Mouse (Mus musculus): Measurements from ENCODE around the gene Ttc21b. TPM values are rescaled to one million over a fixed set of nuclear protein-coding genes. Genes with fewer than 3 reads are reported as not detected.
"Not testable (repeated sequence)": the region's sequence is repeated elsewhere in the genome, so short reads cannot be mapped to it uniquely, and the experiment has no call there.

Gene Ttc21b
- total RNA-seq (2021), result 1 to 10 TPM; 3.4 to 8.3 TPM
- long read RNA-seq, experiment 1, full-length matches to known transcripts, result 1 of 1 reads
- long read RNA-seq, experiment 1, partial matches to known transcripts, result 0 of 1 reads
- long read RNA-seq, experiment 1, other reads (novel, unspliced or antisense), result 0 of 1 reads
- long read RNA-seq, experiment 2, full-length matches to known transcripts, result 6 of 14 reads
- long read RNA-seq, experiment 2, partial matches to known transcripts, result 6 of 14 reads
- long read RNA-seq, experiment 2, other reads (novel, unspliced or antisense), result 2 of 14 reads

DNA sequence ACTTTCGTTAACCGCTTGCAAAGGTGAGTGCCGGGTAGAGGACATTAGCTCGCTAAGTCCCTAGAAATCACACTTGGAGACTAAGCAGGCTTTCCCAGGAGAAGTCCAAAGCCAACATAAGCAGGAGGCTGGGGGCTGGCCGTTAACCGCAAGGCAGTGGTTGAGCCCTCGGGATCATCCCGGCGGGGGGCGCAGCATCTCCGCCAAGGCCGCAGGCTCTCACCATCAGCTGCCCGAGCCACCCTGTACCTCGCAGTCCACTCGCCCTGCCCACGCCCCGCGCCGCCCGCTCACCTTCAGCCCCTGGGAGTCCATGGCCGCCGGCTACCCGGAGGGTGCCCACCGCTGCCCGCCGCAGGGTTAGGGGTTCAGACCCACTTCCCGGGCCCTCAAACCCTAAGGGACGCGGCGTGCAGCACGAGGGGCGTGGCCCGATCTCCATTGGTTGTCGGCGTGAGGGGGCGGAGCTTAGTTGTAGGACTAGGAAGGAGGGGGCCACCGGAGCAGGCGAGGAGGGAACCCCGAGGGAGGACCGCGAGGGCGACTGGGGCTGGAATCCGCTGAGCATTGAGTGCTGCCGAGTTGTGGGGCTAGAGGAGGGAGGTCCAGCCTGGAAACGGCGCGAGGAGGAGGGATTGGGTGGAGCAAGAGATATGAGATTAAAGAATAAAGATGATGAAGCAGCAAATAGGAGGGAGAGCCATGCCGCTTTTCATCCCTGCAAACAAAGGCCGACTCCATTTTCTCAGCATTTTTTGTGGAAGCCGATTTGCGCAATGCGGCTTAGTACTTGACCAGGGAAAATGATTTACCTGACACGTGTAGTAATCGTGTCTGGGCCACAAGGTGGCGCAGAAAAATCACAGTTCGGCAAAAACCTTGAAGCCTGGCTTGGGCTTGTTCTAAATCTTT is at the start of gene Ttc21b:
Gene Ttc21b (minus strand): TSS at position 398 of the 912 bp plus-strand sequence.
- peak; percentile 91 to 96 for DNase-seq (ENCODE audit: low spot score in 2 of 2)

- DNase-seq (ENCODE audit: low spot score in 2 of 2), result no peak
These were observed 16.1 kb upstream of the Ttc21b start for GRCm38 (mm10) chr2:66272551-66272950.

- DNase-seq (ENCODE audit: low spot score in 2 of 2), result no peak
These were observed 12.4 kb downstream of the Ttc21b start for GRCm38 (mm10) chr2:66244013-66244412.

DNA sequence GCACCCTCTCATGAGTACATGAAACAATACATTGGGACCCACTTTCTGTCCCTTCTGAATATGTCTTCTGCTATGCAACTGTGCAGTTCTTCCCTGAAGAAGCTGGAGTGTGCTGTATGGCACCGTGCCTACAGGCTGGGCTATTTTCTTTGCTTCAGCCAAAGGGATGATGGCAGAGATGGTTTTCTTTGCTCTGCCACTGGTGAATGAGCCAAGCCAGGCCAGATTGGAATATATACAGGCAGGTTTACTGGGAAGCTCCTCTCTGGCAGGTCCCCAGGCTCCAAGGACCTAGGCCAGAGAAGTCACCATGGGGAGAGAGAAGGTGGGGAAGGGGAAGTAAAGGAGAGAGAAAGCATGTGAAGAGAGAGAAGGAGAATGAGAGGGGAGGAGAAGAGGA is 16.1 kb downstream of the Ttc21b start:
- DNase-seq (ENCODE audit: low spot score in 2 of 2), result no peak

DNA sequence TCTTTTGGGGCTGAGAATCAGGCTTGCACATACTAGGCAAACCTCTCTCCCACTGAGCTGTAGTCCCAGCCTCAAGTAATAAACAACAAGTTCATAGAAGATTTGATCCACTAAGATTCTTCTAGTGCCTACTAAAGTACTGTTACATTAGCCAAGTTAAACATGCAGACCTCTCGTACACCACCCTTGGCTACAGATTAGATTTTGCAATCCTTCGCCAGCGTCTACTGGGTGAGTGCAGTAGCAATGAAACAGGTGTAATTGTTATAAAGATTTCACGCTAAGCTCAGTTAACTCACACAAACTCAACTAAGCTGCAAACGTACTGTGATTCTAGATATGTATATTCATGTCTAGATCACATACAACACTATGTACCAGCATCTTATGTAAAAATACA is 17.5 kb downstream of the Ttc21b start:
- no peak for DNase-seq (ENCODE audit: low spot score in 2 of 2)

GRCm38 (mm10) chr2:66220954-66221353 is 35.5 kb downstream of the Ttc21b start:
- no peak for DNase-seq (ENCODE audit: low spot score in 2 of 2)

DNA sequence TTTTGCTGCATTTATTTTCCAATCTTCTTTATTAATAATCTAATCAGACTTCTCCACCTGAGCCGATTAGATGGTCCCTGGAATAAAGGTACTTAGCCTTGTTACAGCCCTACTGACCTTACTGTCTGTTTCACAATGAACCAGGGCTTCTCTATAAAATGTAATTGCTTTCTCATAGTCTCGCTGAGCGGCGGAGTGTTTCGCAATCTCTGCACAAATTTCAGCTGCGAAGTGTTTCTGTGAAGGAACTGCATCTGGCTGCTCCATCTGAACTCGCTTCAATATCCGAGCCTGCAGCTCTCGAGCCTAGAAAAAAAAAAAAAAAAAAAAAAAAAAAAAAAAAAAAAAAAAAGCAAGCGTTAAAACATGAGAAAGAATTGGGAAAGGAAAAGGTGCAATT is 46.5 kb downstream of the Ttc21b start:
- no peak for DNase-seq (ENCODE audit: low spot score in 2 of 2)

DNA sequence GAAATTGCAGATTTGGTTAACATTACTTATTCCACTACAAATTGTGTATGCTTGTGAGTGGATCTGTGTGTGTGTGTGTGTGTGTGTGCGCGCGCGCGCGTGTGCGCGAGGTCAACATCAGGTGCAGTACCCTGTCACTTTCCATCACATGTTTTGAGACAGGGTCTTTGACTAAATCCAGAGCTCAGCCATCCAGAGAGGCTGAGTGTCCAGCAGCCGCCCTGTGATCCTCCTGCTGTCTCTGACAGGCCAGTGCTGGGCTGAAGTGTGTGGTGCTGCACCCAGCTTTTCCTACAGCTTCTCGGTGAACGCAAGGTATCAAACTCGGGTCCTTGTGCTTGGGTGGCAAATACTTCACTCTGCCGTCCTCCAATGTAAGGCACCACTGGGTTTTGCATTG is 47.1 kb downstream of the Ttc21b start:
- DNase-seq (ENCODE audit: low spot score in 2 of 2), result no peak

- DNase-seq (ENCODE audit: low spot score in 2 of 2), result no peak
These were observed 49.6 kb downstream of the Ttc21b start for GRCm38 (mm10) chr2:66206796-66207195.

DNA sequence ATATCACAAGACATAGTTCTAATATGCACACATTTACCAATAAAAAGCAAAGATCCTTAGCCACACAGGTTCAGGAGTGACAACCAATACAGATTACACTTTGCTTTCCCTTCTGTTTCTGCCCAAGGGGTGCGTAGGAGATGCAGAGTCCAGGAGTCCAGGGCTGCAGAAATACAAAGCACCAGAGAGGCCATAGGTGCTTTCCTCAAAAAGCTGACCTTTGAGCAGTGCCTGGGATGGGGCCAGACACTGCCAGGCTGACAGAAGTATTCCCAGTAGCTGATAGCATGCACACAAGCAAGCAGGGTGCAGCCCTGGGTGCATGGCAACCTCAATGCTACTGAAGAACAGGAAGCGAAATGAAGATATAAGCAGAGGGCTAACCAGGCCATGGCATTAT is 52.2 kb downstream of the Ttc21b start:
- DNase-seq (ENCODE audit: low spot score in 2 of 2), result no peak

GRCm38 (mm10) chr2:66200195-66200594 is 56.2 kb downstream of the Ttc21b start:
- DNase-seq (ENCODE audit: low spot score in 2 of 2), result no peak

- DNase-seq (ENCODE audit: low spot score in 2 of 2), result no peak
These were observed 64.7 kb downstream of the Ttc21b start for GRCm38 (mm10) chr2:66191691-66192100.

GRCm38 (mm10) chr2:66190157-66190556 is 66.3 kb downstream of the Ttc21b start:
- no peak for DNase-seq (ENCODE audit: low spot score in 2 of 2)

- DNase-seq (ENCODE audit: low spot score in 2 of 2), result not testable (repeated sequence)
These were observed 67.2 kb downstream of the Ttc21b start for GRCm38 (mm10) chr2:66189197-66189596.

- no peak for DNase-seq (ENCODE audit: low spot score in 2 of 2)
These were observed 68.9 kb downstream of the Ttc21b start for GRCm38 (mm10) chr2:66187520-66187919.

DNA sequence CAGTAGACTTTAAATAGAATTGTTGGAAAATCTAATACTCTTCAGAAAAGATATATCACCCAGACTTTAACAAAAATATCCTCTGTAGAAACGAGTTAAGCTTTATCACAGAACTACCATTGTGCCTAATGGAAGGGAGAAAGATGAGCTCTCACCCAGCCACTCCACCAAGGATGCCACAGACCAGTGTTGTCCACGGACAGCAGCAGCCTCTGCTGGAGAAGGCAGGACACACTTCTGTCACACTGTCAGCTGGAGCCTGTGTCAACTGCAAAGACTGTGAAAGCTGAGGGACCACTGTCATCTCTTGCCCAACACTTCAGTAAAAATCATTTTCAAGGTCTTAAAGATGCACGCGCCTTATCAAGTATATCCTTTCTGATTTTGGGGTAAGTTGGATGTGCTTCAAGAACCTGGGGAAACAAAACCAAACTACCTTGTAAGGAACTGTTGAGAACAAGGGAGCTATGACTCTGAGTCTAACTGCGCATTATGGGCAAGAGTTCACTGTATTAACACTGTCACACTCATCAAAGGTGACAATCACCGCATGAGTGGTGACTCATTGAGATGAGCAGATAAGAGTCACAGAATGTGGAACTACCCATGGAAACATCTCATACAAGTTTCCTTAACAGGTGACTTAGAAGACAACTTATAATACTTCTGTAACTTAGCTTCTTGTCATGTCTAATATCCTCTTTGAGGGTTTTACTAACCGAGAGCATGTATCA is 71.8 kb downstream of the Ttc21b start:
- DNase-seq (ENCODE audit: low spot score in 2 of 2), result no peak

- peak; percentile 20 to 33 for DNase-seq (ENCODE audit: low spot score in 2 of 2)
These were observed 76.1 kb downstream of the Ttc21b start for GRCm38 (mm10) chr2:66180293-66180692.

DNA sequence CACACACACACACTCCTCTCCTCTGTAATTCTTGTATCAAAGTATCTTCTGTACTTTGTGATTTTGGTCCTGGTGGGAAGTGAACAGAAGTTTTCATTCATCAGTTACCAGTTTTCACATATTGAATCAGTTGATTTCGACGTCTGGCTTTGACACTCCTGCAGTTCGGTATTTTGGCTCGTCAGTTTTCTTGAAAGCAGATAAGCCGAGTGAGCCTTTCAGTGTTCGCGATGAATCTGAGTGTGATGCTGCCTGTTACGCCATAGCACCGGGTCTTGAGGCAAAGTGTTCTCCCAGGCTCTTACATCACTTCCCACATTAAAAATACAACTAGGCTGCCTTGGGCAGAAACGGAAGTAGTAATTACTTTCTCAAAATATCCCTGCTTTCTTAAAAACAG is 76.6 kb downstream of the Ttc21b start:
- no peak for DNase-seq (ENCODE audit: low spot score in 2 of 2)

GRCm38 (mm10) chr2:66178848-66179215 is 77.6 kb downstream of the Ttc21b start:
- DNase-seq (ENCODE audit: low spot score in 2 of 2), result no peak

GRCm38 (mm10) chr2:66177886-66178847 is 78.2 kb downstream of the Ttc21b start:
- no peak for DNase-seq (ENCODE audit: low spot score in 2 of 2)

All from adrenal gland, adult 18-20 months (tissue).